Mouse (Mus musculus): ENCODE measurements around the gene Smco3.
A peak's percentile ranks its signal among the peaks of the same experiment; 100 is the strongest.

The Smco3 gene

DNA sequence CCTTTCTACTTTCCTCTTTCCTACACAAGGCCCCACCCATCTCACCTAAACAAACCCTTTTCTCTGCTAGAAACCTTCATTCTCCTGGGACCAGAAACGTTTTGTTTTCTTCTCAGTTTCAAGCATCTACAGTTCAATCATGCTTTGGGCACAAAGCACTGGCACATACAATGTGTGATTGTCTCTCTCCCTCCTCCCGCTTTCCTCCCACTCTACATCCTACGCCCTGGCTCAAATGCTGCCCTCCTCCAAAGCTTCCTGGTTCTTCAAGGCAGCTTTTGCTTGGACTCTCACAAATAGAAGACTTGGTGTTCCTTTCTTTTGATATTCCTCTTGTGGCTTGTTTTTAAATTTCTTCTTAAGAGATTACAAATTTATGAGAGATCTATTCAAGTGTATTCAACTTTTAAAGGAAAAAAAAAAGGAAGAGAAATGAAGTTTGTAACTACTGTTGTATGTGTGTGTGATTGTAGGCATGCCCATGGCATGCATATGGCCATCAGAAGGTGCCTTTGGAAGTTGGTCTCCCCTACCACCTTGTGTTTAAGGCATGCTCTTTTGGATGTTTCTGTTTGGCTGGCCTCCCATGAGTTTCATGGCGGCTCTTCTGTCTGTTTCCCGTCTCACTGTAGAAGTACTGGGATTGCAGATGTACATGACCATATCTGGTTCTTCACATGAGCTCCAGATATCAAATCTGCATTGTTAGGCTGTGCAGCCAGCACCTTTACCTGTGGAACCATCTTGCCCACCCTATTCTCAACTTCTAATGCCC lies 10.6 kb upstream of the Smco3 start:
- no peak for DNase-seq (ENCODE audit: low spot score)

GRCm38 (mm10) chr6:136844903-136845302 lies 9.7 kb upstream of the Smco3 start:
- DNase-seq (ENCODE audit: low spot score), result no peak

GRCm38 (mm10) chr6:136837323-136837722 lies 2.1 kb upstream of the Smco3 start:
- no peak for DNase-seq (ENCODE audit: low spot score)

DNA sequence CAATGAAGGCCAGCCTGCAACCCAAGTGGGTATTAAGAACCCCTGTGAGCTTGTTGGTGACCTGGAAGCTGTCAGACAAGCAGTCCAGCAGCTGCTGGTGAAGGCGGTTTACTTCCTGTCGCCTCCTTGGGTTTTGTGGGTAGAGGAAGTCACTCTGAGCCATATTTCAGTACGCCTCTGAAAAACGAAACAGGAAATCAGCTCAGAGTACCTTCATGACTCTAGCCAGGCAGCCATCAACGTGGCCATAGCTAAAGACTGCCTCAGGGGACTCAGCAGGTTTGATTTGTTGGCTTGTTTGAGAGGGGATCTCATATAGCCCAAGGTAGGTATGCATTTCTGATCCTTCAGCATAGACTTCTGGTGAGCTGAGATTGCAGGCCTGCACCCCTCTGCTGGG lies 3.5 kb downstream of the Smco3 start:
- no peak for DNase-seq (ENCODE audit: low spot score)

- no peak for DNase-seq (ENCODE audit: low spot score)
Measured at GRCm38 (mm10) chr6:136828681-136829080, 6.6 kb downstream of the Smco3 start.

GRCm38 (mm10) chr6:136827881-136828561 lies 7.2 kb downstream of the Smco3 start, which contains the start of gene Wbp11:
Gene Wbp11, minus strand, starts transcription at chr6:136828233.
- DNase-seq (ENCODE audit: low spot score), result peak; percentile 97

- DNase-seq (ENCODE audit: low spot score), result peak; percentile 47
Measured at GRCm38 (mm10) chr6:136827516-136827880, 7.8 kb downstream of the Smco3 start, which contains the start of gene BC049715. Gene BC049715, plus strand, starts transcription at chr6:136827626.

GRCm38 (mm10) chr6:136827116-136827515 lies 8.1 kb downstream of the Smco3 start:
- DNase-seq (ENCODE audit: low spot score), result no peak

DNA sequence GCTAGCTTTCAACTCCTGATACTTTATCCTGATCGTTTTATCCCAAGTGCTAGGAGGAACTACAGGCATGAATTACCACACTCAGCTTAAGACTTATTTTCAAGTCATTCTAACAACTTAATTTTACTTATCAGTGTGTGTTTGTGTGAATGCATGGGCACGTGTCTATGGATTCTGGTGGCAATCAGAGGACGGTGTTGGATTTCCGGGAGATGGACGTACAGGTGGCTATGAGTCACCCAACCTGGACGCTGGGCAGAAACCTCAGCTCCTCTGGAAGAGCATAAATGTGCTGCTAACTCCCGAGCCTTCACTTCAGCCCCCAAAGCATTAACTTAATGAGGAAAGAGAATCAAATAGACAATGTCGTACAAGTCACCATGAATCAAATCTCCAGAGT lies 10.3 kb downstream of the Smco3 start:
- DNase-seq (ENCODE audit: low spot score), result no peak

GRCm38 (mm10) chr6:136821086-136821485 lies 14.2 kb downstream of the Smco3 start:
- no peak for DNase-seq (ENCODE audit: low spot score)

DNA sequence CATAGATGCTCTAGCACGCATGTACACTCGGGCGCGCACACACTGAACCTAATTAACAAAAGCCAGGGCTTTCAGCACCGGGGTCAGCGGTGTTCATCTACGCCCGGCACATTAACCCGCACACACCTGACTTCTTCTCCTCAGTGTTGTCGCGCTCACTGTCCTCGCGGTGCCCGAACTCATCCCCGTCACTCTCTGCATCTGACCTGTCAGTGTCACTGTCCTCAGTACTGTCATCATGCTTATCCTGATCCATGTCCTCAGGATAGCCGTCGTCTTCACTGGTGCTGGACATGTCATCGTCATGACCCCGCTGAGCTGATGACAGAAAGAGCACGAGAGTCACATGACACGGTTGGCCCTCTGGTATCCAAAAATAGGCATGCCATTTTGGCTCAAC lies 14.9 kb downstream of the Smco3 start:
- no peak for DNase-seq (ENCODE audit: low spot score)

DNA sequence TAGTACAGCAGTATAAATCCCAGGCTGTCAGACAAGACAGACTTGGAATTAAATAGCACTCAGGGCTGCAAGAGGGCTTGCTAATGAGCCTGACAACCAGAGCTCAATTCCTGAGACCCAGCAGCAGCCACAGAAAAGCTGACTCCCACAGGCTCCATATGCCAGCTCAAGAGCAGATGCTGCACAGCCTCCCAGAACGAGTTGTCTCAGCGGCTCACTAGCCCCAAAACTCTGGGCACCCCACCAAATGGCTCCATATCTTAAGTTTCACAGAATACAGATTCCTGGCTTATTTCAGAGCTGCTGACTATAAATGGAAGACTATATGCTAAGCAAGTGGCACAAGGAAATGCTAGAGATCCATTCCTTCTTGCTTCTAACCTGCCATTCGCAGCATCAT lies 17.7 kb downstream of the Smco3 start:
- DNase-seq (ENCODE audit: low spot score), result no peak

GRCm38 (mm10) chr6:136816826-136817225 lies 18.4 kb downstream of the Smco3 start:
- DNase-seq (ENCODE audit: low spot score), result no peak

DNA sequence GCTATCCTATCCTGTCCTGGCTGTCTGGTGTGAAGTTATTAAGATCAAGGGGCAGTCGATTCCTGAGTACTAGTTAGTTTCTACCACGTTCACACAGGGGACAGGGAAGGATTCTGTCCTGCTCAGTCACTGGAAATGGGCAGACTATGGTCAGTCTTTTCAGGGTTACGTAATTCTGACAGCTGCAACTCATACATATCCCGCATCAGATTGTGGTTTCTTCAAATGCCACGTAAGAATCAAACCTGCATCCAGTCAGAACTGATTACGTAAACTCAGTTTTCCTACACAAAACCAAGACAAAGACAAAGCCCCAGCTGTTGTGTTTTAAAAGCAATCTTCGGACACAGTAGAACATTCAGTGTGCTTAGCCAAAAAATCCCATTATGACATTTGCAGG lies 19.9 kb downstream of the Smco3 start:
- no peak for DNase-seq (ENCODE audit: low spot score)

GRCm38 (mm10) chr6:136813117-136813516 lies 22.1 kb downstream of the Smco3 start:
- DNase-seq (ENCODE audit: low spot score), result no peak

DNA sequence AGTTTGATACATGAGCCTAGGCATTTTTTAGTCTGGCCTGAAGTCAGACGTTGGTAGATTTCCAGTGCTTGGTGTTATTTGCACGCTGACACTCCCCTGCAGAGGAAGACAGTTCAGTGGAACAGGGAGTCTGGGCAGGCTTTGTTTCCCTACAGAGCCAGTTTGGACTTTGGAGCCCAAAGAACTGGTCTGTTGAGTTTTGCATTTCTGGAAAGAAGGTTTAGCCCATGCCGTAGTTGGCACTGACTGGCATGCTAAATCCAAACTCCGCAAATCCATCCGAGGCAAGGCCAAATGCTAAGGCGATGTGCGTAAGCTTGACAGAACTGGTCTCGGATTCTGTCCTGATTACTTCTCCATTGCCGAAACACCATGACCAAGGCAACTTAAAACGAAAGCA lies 24.1 kb downstream of the Smco3 start:
- no peak for DNase-seq (ENCODE audit: low spot score)

- DNase-seq (ENCODE audit: low spot score), result no peak
Measured at GRCm38 (mm10) chr6:136809673-136810072, 25.6 kb downstream of the Smco3 start.

DNA sequence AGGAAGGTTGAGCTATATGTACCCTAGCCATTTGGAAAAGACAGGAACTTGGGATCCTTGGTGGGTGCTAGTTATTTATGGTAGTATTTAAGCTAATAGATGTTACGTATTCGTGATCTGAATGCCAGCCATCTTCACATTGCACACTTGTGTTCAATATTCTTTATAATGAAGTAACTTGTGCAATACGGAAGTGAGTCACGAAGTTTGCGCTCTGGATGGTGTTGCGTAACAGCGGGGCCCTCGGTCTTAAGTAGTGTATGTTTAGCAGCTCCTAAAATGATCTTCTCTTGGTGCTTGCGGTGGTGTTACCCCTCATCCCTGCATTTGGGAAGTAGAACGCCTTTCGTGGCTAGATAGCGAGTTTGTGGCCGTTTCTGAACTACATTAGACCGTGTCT lies 26.2 kb downstream of the Smco3 start:
- no peak for DNase-seq (ENCODE audit: low spot score)

- DNase-seq (ENCODE audit: low spot score), result no peak
Measured at GRCm38 (mm10) chr6:136808631-136809046, 26.6 kb downstream of the Smco3 start.

DNA sequence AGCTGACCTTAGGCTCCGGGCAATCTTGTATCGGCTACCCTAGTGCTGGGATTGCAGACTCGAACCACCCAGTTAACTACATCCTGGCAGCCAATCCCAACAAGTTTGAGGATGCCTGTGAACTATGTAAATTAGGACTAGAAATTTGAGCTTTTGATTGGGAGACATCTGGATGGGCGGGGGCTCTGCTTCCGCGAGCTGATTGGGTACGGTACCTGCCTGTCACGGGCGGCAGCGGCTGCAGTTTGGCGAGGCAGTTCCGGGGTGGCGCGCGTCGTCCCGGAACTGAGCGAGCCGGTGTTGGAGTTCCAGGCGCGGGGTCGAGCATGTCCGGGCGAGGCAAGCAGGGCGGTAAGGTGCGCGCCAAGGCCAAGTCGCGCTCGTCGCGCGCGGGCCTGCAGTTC lies 27.2 kb downstream of the Smco3 start, which contains the start of gene H2afj:
TSS of gene H2afj (plus strand) at position 231 of the 404 bp plus-strand sequence.
- DNase-seq (ENCODE audit: low spot score), result peak; percentile 96

- no peak for DNase-seq (ENCODE audit: low spot score)
Measured at GRCm38 (mm10) chr6:136807395-136808013, 27.7 kb downstream of the Smco3 start.

GRCm38 (mm10) chr6:136806819-136807218 lies 28.4 kb downstream of the Smco3 start:
- DNase-seq (ENCODE audit: low spot score), result no peak

GRCm38 (mm10) chr6:136805409-136805775 lies 29.9 kb downstream of the Smco3 start:
- no peak for DNase-seq (ENCODE audit: low spot score)

All from embryo, embryonic 10.5 days (tissue).